Mouse (Mus musculus) left cerebral cortex, postnatal 36 days (tissue): ENCODE data around the gene Shisal1. TPM values are rescaled to one million over a fixed set of nuclear protein-coding genes. Genes with fewer than 3 reads are reported as not detected.
A peak's percentile ranks its signal among the peaks of the same experiment; 100 is the strongest.

Experiments
- DNase-seq, 2 experiments: peaks; one replicate each; pipeline ENCODE4 v3.0.0; 2021 to 2022; ENCODE audit warnings: low spot score in 2 of 2, mixed read lengths in 1 of 2
- intact Hi-C: fragments of 180-260 bp; cut with DNase I; formaldehyde crosslinking; loops from one replicate; pipeline ENCODE4 v1.15.1; 2025
- total RNA-seq, 2 experiments: library from RNA; stranded (reverse); gene quantifications; 2 replicates each; pipeline ENCODE4 v1.2.3; 2021

The Shisal1 gene
- total RNA-seq, 2 experiments from 2014 or later: 39.1 to 48.5 TPM

- no peak for DNase-seq
- intact Hi-C loops: no loop called here
Observed at GRCm38 (mm10) chr15:84433586-84434185, 13.2 kb downstream of the Shisal1 start.

- intact Hi-C loops: no loop called here
- DNase-seq: no peak
Observed at GRCm38 (mm10) chr15:84430482-84430881, 16.4 kb downstream of the Shisal1 start.

DNA sequence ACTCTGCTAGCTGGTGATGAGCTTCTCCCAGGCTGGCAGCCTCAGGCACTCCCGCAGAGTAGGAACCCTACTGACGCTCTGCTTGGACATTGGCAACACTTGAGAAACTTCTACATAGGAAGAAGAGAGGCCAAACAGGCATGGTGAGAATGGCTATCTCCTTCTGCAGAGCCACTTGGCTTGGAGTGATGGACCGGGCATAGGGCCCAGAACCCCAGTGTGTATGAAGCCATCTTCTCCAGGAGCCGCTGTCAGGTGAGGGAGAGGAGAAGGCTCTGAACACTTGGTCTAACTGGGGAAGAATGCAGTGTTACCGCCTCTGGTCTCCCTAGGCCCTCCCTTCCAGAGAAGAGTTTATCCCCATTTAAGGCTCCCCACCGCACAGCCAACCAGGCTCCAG, 19.3 kb downstream of the Shisal1 start:
- intact Hi-C loops: no loop called here
- DNase-seq: no peak

- intact Hi-C loops: no loop called here
- DNase-seq: no peak
Observed at GRCm38 (mm10) chr15:84425733-84426132, 21.2 kb downstream of the Shisal1 start.

GRCm38 (mm10) chr15:84423781-84424180, 23.1 kb downstream of the Shisal1 start:
- no peak for DNase-seq
- intact Hi-C loops: no loop called here

DNA sequence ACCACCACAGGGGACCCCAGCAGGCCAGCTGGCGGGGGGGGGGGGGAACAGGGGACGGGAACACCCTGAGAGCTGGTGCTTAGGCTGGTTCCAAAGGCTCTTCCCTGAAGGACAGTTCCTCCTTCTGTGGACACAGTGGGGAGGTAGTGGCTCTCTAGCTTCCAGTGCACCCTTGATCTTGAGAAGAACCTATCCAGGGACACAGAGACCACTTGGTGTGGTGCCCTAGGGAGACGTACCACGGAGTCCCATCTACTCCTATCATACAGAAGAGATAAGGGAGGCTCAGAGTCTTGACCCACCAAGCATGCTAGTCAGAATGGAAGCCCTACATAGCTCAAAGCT, 28.7 kb downstream of the Shisal1 start:
- DNase-seq: no peak
- intact Hi-C loops: no loop called here

GRCm38 (mm10) chr15:84417592-84418265, 29.2 kb downstream of the Shisal1 start:
- intact Hi-C loops: no loop called here
- no peak for DNase-seq

GRCm38 (mm10) chr15:84417017-84417416, 29.9 kb downstream of the Shisal1 start:
- no peak for DNase-seq
- intact Hi-C loops: no loop called here

DNA sequence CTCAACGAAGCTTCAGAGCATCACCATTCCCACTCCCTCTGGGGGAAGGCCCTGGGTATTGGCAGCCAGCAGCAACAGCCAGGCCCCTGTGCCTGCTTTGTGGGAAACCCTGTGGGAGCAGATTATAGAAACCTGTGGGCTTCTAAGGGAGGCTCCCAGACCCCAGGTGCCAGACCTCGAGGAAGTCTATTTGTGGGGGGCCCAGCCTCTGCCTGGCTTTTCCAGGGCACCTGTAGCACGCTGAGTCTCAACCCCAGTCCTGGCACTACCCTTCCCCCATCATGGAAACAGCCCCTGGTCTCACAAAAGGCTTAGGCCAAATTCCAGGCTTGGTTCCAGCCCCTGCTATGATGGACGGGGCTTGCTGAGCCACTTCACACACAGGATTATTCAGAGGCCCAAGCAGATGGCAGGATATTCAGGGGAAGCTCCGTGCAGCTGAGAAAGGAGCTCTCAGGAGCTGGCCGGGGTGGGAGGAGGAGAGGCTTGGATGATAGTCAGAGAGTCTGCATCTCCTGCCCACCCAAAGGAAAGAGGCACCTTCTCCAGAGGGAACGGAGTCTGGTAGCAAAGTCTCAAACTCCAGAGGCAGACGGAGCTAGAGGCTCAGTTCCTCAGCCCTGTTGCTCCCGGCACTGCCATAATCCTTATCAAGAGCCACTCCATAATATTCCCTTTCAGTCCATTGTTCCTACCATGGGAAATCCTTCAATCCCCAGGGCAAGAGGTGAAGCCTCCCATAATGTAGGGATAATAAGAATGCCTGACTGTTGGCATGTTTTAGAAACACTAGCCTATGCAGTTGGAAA, 32.7 kb downstream of the Shisal1 start:
- intact Hi-C loops: no loop called here
- peak; percentile 78 to 85 for DNase-seq

DNA sequence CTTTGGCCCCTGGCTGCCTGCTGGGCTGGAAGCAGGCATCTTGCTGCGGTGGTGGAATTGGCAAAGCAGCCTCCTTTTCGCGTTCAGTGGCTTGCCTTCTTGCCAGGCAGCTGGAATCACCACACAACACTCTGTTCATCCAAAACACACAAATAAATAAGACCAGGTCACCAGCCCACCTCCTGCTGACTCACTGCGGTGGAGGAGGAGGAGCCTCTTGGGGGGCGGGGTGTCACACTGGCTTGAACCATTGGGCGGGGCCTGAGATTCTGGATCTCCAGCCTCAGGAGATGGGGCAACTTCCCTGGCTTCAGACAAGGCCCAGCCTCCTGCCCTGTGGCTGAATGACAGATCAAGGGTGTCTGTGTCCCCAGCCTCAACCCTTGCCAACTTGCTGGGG, 34.5 kb downstream of the Shisal1 start:
- DNase-seq: peak; percentile 25 to 27
- intact Hi-C loops: no loop called here

- intact Hi-C loops: no loop called here
- DNase-seq: no peak
Observed at GRCm38 (mm10) chr15:84410052-84410451, 36.8 kb downstream of the Shisal1 start.

DNA sequence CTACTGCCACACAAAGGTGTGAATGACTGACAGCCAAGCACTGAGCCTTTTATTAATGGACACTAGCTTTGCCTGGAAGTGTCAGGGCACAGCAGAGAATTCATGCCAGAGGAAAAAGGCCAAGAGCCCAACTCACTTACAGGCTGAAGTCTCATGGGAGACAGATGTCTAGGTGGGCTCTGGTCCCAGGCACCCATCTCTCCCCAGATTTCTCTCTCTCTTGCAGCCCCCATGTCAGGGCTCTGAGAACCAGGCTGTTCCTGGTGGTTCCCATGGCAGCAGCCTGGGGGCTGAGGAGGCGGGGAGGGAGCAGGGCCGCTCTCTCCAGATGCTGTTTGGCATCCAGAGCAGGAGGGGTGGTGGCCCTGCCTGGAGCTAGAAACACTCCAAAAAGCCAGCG, 38.3 kb downstream of the Shisal1 start:
- no peak for DNase-seq
- intact Hi-C loops: no loop called here

DNA sequence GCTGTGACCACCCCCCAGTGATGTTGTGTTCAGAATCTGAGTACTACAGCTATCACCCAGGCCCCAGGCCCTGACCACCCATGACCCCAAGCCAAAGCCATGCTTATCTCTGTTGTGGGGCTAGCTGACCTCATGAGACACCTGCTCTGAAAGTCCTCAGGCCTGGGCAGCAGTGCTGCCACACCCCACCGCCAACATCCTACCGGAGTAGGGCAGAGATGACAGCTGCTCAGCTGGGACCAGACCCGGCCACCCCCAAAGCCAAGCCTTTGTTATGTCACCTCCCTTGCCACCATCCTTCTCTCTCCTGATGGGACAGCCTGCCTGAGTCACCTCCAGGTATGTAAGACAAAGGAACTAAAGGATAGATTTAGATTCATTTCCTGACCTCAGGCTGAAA, 41.1 kb downstream of the Shisal1 start:
- intact Hi-C loops: no loop called here
- no peak for DNase-seq

DNA sequence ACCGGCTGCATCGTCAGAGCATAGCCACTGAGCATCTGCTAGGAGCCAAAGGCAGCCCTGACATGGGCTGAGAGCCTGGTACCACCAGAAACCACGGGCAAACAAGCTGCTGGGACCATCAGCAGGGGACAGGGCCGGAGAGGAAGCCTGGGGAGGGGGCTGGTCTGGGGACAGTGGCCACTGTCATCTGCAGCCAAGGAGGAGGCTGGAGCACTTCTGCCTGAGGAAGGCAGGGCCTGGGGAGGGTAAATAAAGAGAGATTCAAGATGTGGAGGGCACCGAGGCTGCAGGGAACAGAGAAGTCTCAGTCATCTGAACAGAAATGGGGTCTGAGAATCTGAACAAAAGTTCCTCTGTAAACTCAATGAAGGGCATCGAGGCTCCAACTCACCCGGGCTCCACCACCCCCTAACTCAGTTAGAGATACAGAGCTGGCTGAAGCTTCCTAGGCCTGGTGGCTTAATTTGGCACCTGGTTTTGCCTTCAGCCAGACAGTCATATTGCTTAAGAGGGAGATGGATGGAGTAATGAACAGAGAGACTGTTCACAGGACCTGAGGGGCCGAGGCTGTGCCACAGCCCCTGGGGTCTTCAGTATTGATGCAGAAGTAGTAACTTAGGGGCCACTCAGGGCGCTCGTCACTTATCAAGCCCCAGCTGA, 43.3 kb downstream of the Shisal1 start:
- intact Hi-C loops: no loop called here
- DNase-seq: no peak

- no peak for DNase-seq
- intact Hi-C loops: no loop called here
Observed at GRCm38 (mm10) chr15:84398617-84399016, 48.3 kb downstream of the Shisal1 start.

GRCm38 (mm10) chr15:84397663-84398169, 49.2 kb downstream of the Shisal1 start:
- intact Hi-C loops: no loop called here

GRCm38 (mm10) chr15:84395341-84396067, 51.4 kb downstream of the Shisal1 start:
- no peak for DNase-seq
- intact Hi-C loops: no loop called here

More at GRCm38 (mm10) chr15:84397663-84398169, 49.2 kb downstream of the Shisal1 start:
- DNase-seq: no peak

DNA sequence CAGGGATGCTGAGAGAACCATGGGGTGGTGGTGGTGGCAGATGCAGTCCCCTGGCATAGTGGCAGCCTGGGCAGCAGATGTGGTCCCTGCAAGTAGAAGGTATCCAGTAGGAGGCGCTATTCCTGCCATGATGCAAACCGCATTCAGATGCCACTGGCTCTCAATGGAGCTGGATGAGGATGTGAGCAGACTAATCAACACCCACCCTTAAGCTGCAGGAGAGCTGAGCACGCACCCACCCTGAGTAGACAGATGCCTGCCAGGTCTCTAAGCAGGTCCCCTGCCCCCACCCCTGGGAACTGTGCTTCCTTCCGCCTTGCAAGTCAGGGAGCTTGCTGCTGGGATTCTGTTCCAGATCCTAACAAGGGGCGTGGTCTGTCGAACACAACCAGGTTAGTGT, 53.6 kb downstream of the Shisal1 start:
- no peak for DNase-seq
- intact Hi-C loops: no loop called here

DNA sequence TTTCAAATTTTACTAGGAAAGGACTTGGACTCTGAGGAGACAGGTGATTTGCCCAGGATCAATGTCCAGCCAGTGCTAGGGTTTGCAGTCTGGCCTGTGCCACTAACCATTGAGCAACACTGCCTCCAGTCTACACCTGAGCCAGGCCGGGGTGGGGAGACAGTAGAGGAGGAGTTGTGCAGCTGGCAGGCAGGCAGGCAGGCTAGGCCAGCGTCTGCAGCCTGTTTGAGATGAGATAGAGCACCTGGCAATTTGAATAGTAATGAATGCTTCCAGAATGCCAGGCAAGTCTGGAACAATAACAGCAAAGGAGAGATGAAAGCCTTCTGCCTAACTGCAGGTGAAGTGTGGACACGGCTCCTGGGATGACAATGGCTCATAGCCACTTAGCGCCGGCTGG, 54.1 kb downstream of the Shisal1 start:
- intact Hi-C loops: no loop called here
- no peak for DNase-seq

DNA sequence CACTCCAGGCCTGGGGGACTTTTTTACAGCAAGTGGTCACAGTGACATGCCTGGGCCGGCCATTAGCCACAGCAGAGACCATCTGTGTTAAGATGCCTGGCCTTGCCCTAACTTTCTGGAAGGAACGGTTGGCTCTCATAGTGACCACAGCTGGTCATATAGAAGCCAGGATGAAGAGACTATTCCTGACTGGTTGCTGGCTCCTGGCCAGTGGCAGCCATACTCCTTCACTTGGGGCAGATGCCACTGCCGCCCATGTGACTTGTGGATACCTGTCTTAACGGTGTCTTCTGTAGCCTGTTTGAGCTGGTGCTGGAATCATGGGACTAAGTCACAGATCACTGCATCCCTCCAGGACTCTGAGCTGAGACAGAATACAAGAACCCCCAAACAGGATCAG, 54.8 kb downstream of the Shisal1 start:
- no peak for DNase-seq
- intact Hi-C loops: no loop called here
